Mouse (Mus musculus) kidney, postnatal 36 days (tissue): ENCODE measurements around the gene Adam22.
"Not testable (repeated sequence)": the region's sequence is repeated elsewhere in the genome, so short reads cannot be mapped to it uniquely, and the experiment has no call there.

ENCODE experiments used
- DNase-seq, 2 experiments: peaks; one replicate each; pipeline ENCODE4 v3.0.0; 2021 to 2022; ENCODE audit warnings: mixed read lengths in 2 of 2

The Adam22 gene

DNA sequence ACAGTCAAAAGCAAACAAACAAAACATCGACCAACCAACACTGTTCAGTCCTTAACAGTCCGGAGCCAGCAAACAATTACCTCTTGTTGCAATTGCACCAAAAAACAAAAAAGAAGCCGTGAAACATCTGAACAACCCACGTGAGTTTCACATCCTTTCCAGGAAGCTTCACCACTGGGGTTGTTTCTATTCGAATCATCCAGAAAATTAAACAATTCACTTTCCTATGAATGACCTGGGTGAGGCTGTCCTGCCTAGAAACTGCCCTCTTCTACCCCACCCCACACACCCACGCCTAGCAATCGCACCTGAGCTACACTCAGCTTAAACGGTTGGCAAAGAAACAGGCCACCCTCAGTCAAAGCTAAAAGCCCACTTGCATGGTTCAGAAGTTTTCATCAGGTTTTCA, 312.2 kb downstream of the Adam22 start:
- DNase-seq = no peak

DNA sequence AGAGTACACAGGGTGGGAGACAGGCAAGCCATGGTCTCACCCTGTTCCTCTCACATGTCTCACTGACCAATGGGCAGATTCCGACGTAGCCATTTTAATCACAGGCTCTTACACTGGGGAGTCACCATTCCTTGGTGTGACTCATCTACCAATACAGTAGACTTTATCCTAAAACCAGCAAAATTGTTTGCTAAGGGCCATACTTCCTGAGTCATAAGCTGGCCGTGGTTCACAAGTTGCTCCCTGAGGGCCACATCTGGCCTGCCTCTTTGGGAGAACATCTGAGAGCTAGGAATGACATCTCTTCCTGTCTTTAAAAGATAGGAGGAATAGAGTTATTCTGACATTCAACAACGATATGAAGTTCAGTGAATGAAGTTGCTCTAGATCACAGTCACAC, 314.1 kb downstream of the Adam22 start:
- DNase-seq = no peak

DNA sequence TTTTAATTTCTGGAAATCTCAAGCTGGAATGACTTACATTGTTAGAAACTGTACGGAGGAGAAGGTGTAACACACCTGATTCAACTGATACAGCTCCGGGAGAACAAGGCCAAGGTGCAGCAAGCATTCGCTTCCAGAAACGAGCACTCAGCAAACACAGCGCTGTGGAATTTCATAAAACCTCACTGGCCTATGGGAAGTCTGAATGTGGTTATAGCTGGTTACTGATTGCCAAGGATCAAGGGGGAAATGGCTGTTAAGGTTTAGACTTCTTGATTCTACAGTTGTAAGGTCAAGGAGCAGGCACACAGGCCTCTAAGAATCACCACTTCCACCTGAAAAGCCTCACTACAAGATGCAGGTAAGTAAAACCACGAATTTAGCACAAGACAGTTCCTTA, 322.1 kb downstream of the Adam22 start, which contains the start of gene Sri:
Gene Sri (plus strand): TSS at position 224 of the 400 bp plus-strand sequence.
- peak; percentile 51 to 79 for DNase-seq

DNA sequence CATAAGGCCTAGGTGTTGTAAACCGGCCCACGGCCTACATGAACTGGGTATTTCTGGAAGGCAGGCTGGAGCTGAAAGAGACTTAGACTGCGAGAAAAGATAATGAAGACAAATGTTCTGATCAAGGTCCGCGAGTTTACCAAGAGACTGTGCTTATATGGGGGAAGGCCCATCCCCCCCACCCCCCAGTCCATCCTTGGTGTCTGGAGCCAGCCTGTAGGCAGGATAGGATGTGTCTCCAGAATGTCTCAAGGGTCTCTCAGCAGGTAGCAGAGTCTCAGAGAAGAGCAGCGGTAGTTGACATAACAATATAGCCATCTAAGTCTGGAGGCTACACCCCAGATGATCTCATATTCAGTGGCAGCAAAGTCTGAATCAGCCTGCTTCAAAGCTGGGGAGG, 333.4 kb downstream of the Adam22 start:
- not testable (repeated sequence) for DNase-seq
